Mouse (Mus musculus) embryonic fibroblast, embryonic 13.5 days (primary cell): Measurements from ENCODE around the gene Sf3a3. TPM values are rescaled to one million over a fixed set of nuclear protein-coding genes. Genes with fewer than 3 reads are reported as not detected.

Source experiments
- H3K27ac ChIP-seq: 2 replicates; pipeline ENCODE4 v1.5.1; 2012; ENCODE audit warnings: low read length, control low read depth, inconsistent platforms; ENCODE audit not compliant: insufficient read depth
- H3K4me1 ChIP-seq: 2 replicates; pipeline ENCODE4 v1.6.1; 2011; ENCODE audit warnings: low read length; ENCODE audit not compliant: control insufficient read depth, insufficient read depth
- H3K4me3 ChIP-seq: 2 replicates; pipeline ENCODE4 v1.5.1; 2011; ENCODE audit warnings: mild to moderate bottlenecking, control low read depth, low read length; ENCODE audit not compliant: insufficient read depth
- CTCF ChIP-seq: IDR thresholded peaks from 2 replicates; pipeline ENCODE4 v1.5.1; 2011; ENCODE audit warnings: mild to moderate bottlenecking, control low read depth, low read length, moderate library complexity, borderline replicate concordance; ENCODE audit not compliant: insufficient read depth
- POLR2A ChIP-seq: IDR thresholded peaks from 2 replicates; pipeline ENCODE4 v1.6.1; 2011; ENCODE audit warnings: low read depth, mild to moderate bottlenecking, control low read depth, low read length, moderate library complexity
- polyA plus RNA-seq: library from polyadenylated mRNA; stranded (reverse); fragments of >200 nt; gene quantifications from 2 replicates; pipeline ENCODE4 v1.2.4, GENCODE M21; 2011; ENCODE audit warnings: low read depth; ENCODE audit not compliant: missing spikeins, insufficient read length

Gene Sf3a3
- polyA plus RNA-seq, 1 experiment = 70.7 TPM

DNA sequence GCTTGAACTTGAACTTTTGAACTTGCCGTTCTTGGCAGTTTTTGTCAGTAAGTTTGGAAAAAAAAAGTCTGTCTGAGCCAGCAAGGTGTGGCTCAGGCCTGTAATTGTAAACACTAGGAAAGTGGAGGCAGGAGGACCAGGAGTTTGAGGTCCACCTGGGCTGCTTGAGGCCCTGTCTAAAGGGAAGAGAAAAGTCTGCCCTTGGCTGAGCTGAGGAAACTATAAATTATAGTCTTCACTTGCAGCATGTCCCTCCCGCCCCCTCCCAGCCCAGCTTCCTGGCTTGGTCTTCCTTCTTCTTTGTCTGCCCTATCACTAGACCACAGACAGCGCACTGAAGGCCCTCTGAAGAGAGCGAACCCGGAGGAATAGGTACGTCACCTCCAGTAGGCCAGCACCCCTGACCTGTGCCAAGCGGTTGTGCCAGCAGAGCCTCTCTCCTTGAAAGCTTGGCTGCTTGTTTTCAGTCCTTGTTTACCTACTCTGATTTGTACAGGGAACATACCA, 44.8 kb downstream of the Sf3a3 start:
- H3K27ac ChIP-seq = no peak overlapping the region

DNA sequence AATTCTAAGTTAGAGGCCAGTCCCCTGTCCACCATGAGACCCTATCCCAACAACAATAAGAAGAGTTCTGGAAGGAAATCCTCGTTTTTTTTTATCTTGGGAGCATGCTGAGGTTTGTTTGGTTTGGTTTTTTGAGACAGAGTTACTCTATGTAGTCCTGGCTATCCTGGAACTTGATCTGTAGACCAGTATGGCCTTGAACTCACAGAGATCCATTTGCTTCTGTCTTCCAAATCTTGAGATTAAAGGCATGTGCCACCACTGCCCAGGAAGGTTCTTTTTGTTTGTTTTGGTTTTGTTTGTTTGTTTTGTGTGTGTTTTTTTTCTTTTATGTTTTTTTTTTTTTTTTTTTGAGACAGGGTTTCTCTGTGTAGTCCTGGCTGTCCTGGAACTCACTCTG, 46.6 kb downstream of the Sf3a3 start:
- no peak overlapping the region for H3K4me3 ChIP-seq
- H3K4me1 ChIP-seq = no peaks in the 10 kb centered on the region
- no peak for TF ChIP-seq CTCF
- H3K27ac ChIP-seq = no peak overlapping the region

More for the DNA sequence above, 44.8 kb downstream of the Sf3a3 start:
- peaks cover 7% of the 10 kb centered on the region for H3K4me1 ChIP-seq
- H3K4me3 ChIP-seq = no peak overlapping the region
- TF ChIP-seq CTCF (no peak), POLR2A (no peak)

GRCm38 (mm10) chr4:124762858-124763452, 48.4 kb downstream of the Sf3a3 start:
- Histone ChIP-seq H3K4me1 (no peaks in the 10 kb centered on the region), H3K4me3 (no peak overlapping the region), H3K27ac (no peak overlapping the region)
- TF ChIP-seq POLR2A (no peak), CTCF (no peak)

DNA sequence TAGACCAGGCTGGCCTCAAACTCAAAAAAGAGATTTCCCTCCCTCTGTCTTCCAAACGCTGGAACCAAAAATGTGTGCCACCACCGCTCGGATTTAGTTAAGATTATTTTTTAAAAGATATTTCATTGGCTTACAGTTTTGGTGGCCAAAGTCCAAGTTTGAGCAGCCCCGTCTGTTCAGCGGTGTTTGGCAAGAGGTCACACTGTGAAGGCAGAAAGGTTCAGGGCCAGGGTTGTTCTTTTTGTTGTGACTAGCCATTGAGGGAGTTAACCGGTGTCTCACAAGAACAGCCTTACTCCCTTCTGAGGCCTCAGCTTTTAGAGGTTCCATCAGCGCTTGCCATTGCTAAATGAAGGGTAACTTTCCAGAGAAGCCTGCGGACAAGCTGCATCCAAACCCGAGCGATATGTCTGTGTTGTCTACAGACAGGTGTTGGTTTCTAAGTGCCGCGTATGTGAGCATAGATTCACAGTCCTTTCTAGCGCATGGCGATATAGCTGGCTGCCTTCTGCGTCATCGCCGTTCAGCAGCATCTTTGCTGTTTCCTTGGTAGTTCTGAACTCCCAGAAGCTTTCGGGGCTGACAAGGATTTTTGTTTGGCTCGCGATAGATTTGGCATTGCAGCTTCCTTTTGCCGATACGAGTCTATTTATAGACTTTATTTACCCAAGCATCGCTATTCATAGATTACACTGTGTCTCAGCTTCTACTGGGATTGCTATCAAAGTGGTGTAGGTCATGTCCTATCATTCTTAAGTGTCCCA, 51.4 kb downstream of the Sf3a3 start:
- Histone ChIP-seq H3K4me3 (no peak overlapping the region), H3K4me1 (no peaks in the 10 kb centered on the region; the same call in 1 of the 2 replicates), H3K27ac (no peak overlapping the region)
- TF ChIP-seq CTCF = no peak
- no peak for TF ChIP-seq POLR2A

DNA sequence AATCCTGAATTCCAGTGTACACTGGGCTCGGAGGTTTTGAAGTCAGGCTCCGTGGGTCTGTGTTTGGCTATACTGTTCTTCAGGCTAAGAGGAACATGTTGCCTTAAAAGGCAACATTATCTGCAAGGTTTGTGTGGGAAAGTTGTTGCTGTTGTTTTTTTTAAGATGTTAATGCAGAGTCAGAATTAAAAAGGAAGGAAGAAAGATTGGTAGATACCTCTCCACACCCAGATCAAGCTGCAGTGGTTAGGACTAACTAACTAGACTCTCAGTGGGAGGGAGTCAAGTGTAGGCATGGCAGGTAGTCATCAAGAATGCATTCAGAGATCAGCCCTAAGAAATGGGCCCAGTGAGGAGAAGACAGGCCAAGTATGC, 52.0 kb downstream of the Sf3a3 start:
- H3K27ac ChIP-seq = no peak overlapping the region
- TF ChIP-seq CTCF (no peak), POLR2A (no peak)
- no peaks in the 10 kb centered on the region; the same call in 1 of the 2 replicates for H3K4me1 ChIP-seq
- no peak overlapping the region for H3K4me3 ChIP-seq

- Histone ChIP-seq H3K4me3 (no peak overlapping the region), H3K4me1 (no peaks in the 10 kb centered on the region; the same call in 1 of the 2 replicates), H3K27ac (no peak overlapping the region)
- TF ChIP-seq POLR2A (no peak), CTCF (no peak)
Measured at GRCm38 (mm10) chr4:124768963-124769591, 54.5 kb downstream of the Sf3a3 start.

- H3K4me3 ChIP-seq = no peak overlapping the region
- no peak for TF ChIP-seq CTCF
- TF ChIP-seq POLR2A = no peak
- no peak overlapping the region for H3K27ac ChIP-seq
- no peaks in the 10 kb centered on the region; the same call in 1 of the 2 replicates for H3K4me1 ChIP-seq
Measured at GRCm38 (mm10) chr4:124770624-124771023, 56.0 kb downstream of the Sf3a3 start.

GRCm38 (mm10) chr4:124772125-124772524, 57.5 kb downstream of the Sf3a3 start:
- Histone ChIP-seq H3K4me3 (no peak overlapping the region), H3K4me1 (no peaks in the 10 kb centered on the region; the same call in 1 of the 2 replicates), H3K27ac (no peak overlapping the region)
- TF ChIP-seq CTCF (no peak), POLR2A (no peak)

DNA sequence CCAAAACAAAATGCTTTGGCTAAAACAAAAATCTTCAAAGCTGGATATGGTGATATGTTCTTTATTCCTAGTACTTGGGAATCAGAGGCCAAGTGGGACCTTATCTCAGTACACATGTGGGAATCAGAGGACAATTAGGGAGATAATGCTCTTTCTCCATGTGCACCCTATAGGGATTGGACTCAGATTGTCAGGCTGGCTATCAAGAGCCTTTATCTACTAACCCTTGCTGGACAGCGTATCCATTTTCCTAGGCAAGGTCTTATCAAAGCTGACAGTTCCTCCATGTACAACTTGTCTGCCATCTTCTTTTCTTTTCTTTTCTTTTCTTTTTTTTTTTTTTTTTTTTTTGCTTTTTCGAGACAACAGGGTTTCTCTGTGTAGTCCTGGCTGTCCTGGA, 58.9 kb downstream of the Sf3a3 start:
- H3K4me3 ChIP-seq = no peak overlapping the region
- no peak overlapping the region for H3K27ac ChIP-seq
- TF ChIP-seq CTCF (no peak), POLR2A (no peak)

More for the DNA sequence above, 58.9 kb downstream of the Sf3a3 start:
- no peaks in the 10 kb centered on the region; the same call in 1 of the 2 replicates for H3K4me1 ChIP-seq
